Mouse (Mus musculus) small intestine, adult 2 months (tissue): ENCODE measurements around the gene Ttn.

Experiments
- CTCF ChIP-seq: fragments of 200-500 bp; IDR thresholded peaks from 2 replicates; pipeline ENCODE4 v1.5.1; 2012; ENCODE audit warnings: low read depth, mild to moderate bottlenecking, control low read depth, inconsistent platforms, low read length, moderate library complexity, mixed read lengths; ENCODE audit not compliant: insufficient replicate concordance, insufficient read length; ENCODE audit errors: extremely low read depth
- POLR2A ChIP-seq: fragments of 200-500 bp; IDR thresholded peaks from 2 replicates; pipeline ENCODE4 v1.6.1; 2012; ENCODE audit warnings: low read depth, mild to moderate bottlenecking, control low read depth, inconsistent platforms, low read length, moderate library complexity

DNA sequence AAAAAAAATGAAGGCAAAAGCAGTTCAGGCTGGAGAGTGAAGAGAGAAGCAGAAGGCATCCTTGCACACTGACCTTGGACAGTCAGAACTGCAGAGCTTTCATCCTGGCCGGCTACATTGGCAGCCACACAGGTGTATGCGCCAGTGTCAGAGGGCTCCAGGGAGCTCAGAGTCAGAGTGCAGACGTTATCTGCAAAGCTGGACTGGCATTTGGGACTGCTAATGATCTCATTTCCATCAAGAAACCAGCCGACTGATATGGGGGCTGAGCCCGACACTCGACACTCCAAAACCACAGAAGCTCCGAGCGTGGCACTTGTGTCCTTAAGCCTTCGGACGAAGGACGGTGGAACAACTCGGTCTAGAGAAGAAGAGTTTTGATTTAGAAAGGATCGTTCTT is 96.5 kb downstream of the Ttn start:
- TF ChIP-seq POLR2A: no peak
- TF ChIP-seq CTCF: no peak
